Mouse (Mus musculus): Measurements from ENCODE around the gene Dusp12.
A peak's percentile ranks its signal among the peaks of the same experiment; 100 is the strongest.

Gene Dusp12

GRCm38 (mm10) chr1:170884978-170885561, at the start of gene Dusp12, which contains the start of gene Gm26620:
TSS of gene Dusp12 (minus strand) at chr1:170885540.
TSS of gene Gm26620 (plus strand) at chr1:170885065.
- peak; percentile 92 for DNase-seq

- peak; percentile 27 for DNase-seq
Observed at GRCm38 (mm10) chr1:170934383-170934782, 49.0 kb upstream of the Dusp12 start.

- DNase-seq, result no peak
Observed at GRCm38 (mm10) chr1:170933940-170934339, 48.6 kb upstream of the Dusp12 start.

- DNase-seq, result no peak
Observed at GRCm38 (mm10) chr1:170933386-170933920, 48.1 kb upstream of the Dusp12 start.

- DNase-seq, result no peak
Observed at GRCm38 (mm10) chr1:170932043-170932442, 46.7 kb upstream of the Dusp12 start.

- DNase-seq, result no peak
Observed at GRCm38 (mm10) chr1:170929245-170929644, 43.9 kb upstream of the Dusp12 start.

- peak; percentile 37 for DNase-seq
Observed at GRCm38 (mm10) chr1:170928467-170928866, 43.1 kb upstream of the Dusp12 start.

GRCm38 (mm10) chr1:170927378-170927777, 42.0 kb upstream of the Dusp12 start, which contains the start of gene Fcrla:
TSS of gene Fcrla (minus strand) at chr1:170927583.
- no peak for DNase-seq

- DNase-seq, result no peak
Observed at GRCm38 (mm10) chr1:170926941-170927340, 41.6 kb upstream of the Dusp12 start.

GRCm38 (mm10) chr1:170924485-170924884, 39.1 kb upstream of the Dusp12 start:
- peak; percentile 59 for DNase-seq

GRCm38 (mm10) chr1:170919308-170919707, 34.0 kb upstream of the Dusp12 start:
- no peak for DNase-seq

GRCm38 (mm10) chr1:170915657-170916056, 30.3 kb upstream of the Dusp12 start:
- DNase-seq, result no peak

GRCm38 (mm10) chr1:170912891-170913615, 27.7 kb upstream of the Dusp12 start, which contains the start of gene Fcrlb:
TSS of gene Fcrlb (minus strand) at chr1:170912941.
- no peak for DNase-seq

- DNase-seq, result no peak
Observed at GRCm38 (mm10) chr1:170911907-170912660, 26.7 kb upstream of the Dusp12 start.

GRCm38 (mm10) chr1:170908341-170908740, 23.0 kb upstream of the Dusp12 start:
- no peak for DNase-seq

- no peak for DNase-seq
Observed at GRCm38 (mm10) chr1:170907456-170908191, 22.3 kb upstream of the Dusp12 start.

- no peak for DNase-seq
Observed at GRCm38 (mm10) chr1:170907111-170907455, 21.7 kb upstream of the Dusp12 start.

GRCm38 (mm10) chr1:170903485-170903884, 18.1 kb upstream of the Dusp12 start:
- DNase-seq, result no peak

- peak; percentile 89 for DNase-seq
Observed at GRCm38 (mm10) chr1:170901536-170902238, 16.3 kb upstream of the Dusp12 start.

GRCm38 (mm10) chr1:170900799-170901467, 15.6 kb upstream of the Dusp12 start:
- peak; percentile 88 for DNase-seq

- peak; percentile 28 for DNase-seq
Observed at GRCm38 (mm10) chr1:170898413-170899075, 13.2 kb upstream of the Dusp12 start.

All from lung, postnatal 36 days (tissue).